Mouse (Mus musculus): ENCODE measurements at regions not wholly inside any gene's neighbourhood (a gene's known extent, or its start where the extent isn't known, plus 50 kb on each side); places are given as distances from the start of the nearest gene placed in this dataset.

DNA sequence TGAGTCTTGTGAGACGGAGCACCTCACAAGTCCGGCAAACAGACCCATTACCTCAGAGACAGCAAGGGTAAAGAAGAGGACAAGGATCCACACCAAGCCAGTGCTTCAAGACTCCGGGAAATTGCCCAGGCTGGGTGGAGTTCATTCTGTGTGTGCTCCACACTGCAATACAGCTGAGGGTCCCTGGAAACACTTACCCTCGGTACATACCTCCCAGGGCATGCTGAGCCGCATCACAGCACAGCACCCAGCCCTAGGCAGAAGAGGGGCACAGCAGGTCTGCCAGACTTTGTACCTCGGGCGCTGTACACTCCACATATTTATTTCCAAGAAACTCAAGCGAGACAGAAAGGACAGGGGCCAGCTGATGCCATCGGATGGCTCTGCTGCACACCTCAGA, 54.5 kb upstream of the Cmc1 start:
- no peak for DNase-seq

DNA sequence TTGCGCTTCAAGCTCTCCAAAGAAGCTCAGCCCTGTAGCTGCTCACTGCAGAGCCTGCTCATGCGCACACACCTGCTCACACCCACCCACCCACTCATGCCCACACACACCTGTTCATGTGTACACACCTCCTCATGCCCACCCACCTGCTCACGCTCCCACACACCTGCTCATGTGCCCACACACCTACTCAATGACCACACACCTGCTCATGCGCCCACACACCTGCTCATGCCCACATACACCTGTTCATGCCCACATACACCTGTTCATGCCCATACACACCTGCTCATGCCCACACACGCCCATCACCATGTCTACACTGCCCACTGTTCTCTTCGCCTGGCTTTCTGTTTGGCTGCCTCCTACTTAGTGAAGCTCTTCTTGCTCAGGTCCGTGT, 56.5 kb upstream of the Cmc1 start:
- no peak for DNase-seq

GRCm38 (mm10) chr9:118219696-118220095, 69.7 kb upstream of the Cmc1 start:
- DNase-seq: no peak

DNA sequence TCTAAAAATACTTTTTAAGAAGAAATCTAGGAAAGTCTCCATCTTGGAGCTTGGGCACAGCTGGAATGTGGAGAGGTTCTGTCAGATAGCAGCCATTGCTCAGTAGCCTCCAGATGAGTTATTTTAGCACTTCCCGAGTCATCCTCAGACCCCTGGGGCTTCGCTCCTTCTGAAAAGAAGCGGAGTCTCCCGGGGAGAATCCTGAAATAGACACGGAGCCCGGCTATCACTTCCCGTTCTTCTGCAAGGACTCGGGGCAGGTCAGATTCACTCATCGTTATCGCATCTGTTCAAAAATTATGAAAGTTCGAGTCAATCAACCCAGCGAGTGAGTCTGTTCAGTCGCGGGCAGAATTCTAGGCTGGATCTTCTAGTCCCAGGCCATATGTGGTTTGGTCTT, 71.2 kb upstream of the Cmc1 start:
- DNase-seq: no peak

- DNase-seq: peak; percentile 77
These were observed 77.6 kb upstream of the Cmc1 start for GRCm38 (mm10) chr9:118227401-118228061.

DNA sequence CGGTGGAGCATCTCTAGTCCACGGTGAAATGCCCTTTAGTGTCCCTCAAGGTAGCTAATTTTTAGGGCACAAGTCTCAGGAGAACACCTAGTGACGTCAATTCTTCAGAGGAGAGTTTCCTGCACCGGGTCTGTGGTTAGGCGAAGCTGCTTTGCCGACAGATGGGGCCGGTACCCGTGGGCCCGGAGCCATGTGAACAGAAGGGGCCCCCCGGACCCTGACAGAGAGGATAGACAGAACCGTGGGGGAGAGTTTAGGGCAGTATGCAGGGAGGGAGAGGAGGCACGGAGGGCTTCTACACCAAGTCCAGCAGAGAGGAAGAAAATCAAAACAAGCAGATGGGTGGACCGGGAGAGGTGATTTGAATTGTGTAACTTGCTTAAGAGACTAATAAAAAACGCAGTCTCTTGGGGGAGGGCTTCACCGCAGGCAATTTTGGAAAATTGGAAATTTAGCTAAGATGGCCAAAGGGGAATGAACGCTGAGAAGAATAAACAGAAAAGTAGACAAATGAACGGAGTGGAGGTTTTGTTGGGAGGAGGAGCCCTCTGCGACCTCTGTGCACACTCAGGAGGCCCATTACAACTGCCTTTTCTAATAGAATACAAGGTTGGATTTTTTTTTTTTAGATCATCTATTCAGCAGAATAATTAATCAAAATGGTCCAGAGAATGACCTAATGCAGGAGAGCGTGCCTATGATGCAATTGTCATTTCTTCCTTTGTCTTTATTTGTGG, 78.9 kb upstream of the Cmc1 start:
- DNase-seq: peak; percentile 94

GRCm38 (mm10) chr9:118240711-118241110, 90.7 kb upstream of the Cmc1 start:
- no peak for DNase-seq

- DNase-seq: no peak
These were observed 97.0 kb upstream of the Cmc1 start for GRCm38 (mm10) chr9:118246820-118247628.

GRCm38 (mm10) chr9:118253829-118254228, 103.9 kb upstream of the Cmc1 start:
- peak; percentile 77 for DNase-seq

DNA sequence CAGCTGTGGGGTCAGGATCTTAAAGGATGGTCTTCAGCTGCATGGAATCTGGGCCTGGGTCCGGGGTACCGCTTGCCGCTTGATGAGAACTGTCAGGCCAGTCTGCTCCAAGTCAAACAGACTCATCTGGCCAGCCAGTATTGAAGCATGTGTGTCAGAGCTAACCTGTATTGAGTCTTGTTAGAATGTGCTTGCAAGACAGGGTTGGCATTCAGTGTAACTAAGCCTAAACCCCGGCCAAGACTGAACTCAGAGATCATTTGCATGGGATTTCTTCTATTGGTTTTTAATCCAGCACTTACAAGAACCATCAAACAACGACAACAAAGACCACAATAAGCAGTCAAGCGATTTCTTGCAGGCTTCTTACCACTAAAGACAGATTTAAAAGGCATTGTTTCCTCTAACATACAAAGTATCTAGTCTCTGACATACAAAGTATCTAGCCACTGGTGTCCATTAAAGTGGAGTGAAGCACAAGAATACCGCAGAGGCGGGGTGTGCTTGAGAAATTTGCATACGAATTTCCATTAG, 105.3 kb upstream of the Cmc1 start:
- no peak for DNase-seq

DNA sequence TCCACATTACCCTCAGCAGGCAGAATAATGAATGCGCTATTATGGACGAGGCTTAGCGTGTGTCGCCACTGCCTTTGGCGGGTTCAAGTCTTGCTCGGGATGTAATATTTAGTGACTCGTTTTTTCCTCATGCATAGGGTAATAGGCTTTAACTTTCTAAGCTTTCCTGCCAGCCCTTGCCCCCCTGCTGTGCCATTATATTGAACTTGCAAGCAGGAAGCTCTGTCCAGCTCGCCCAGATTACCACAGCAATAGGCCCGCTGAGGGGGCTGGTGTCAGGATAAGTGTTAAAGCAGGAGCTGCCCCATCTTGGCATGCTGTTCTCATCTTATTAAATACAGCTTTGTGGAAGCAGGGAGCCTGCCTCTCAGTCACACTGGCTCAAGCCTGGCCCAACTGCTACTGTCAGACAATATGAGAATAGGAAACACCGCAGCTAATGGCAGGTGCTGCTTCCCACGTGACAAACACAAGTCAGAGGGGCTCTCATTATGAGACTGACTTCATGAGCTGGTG, 105.8 kb upstream of the Cmc1 start:
- DNase-seq: no peak

- no peak for DNase-seq
These were observed 116.3 kb upstream of the Cmc1 start for GRCm38 (mm10) chr9:118266298-118266697.

DNA sequence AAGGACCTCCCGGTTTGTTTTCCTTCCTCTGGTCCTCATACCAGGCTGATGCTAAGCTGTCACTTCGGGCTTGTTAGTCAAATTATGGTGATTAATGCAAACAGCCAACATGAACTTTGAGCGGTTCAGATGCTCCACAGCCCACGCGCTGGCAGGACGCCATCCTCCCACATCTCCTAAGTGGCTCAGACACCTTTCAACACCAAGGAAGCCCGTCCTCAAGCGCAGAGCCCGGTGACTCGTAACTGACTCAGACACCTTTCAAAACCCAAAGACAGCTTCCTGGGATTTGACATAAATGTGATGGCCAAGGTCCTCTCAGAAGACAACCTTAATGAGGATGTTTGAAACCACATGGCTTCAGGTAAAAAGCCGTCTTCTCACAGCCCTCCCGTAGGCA, 121.7 kb upstream of the Cmc1 start:
- DNase-seq: no peak

DNA sequence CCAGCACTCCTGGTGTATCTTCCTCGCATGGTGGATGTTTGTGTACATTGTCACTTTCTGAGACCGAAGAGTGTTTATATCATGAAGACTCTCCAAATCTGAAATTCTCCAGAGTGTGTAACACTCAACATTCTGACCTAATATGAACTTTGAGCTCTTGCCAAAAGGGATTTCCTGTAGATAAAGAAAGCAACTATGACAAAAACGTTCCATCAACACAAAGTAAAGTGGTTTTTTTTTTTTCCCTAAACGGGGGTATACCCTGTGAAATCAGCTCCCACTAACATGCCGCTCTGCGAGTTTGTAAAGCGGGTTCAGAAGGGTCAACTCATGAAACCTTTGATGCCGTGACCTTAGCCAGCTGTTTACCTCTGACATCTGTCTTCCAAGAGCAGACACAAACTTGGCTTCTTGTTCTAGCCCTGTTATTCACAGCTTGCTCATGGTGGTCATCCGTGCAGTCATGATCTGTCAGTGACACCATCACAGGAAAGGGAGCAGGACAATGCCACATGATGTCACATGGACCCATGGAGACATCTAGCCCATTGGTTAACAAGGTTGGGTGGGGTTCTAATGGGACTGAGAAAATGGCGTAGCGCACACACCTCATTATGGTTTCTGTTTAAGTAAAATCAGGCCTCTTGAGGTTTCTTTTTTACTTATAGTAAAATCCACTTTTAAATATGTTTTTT, 122.9 kb upstream of the Cmc1 start:
- no peak for DNase-seq

DNA sequence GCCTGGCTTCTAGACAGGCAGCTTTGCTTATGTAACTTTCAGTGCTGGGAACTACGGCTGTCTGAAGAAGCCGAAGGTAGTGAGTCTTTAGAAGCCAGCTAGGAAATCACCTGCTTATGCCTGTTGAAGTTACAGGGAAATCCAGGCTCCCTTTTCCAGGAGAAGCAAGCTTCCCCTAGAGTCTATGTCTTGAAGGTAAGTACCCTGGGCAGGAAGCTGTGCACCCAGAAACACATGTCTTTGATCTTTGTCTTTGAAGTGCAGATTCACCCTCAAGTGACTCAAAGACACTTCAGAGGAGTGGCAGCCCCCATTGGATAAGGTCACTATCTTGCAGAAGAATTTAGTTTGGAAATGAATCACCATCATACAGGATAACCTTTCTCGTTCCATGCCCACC, 135.5 kb upstream of the Cmc1 start:
- no peak for DNase-seq

- no peak for DNase-seq
These were observed 137.6 kb upstream of the Cmc1 start for GRCm38 (mm10) chr9:118287606-118288005.

DNA sequence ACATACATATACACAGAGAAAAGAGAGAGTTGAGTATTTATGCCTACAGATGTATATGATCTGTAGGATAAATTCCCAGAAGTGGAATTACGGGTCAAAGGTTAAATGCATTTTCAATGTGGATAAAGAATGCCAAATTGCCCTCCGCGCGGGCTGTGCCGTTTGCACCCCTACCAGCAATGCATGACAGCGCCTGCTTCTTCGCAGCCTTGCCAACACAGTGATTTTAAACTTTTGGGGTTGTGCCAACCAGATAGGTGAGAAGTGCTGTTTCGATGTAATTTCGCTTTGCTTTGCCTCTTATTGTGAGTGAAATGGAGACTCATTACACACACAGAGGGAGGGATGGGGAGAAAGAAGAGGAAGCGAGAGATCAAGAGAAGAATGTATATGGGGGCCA, 142.9 kb upstream of the Cmc1 start:
- DNase-seq: peak; percentile 20

GRCm38 (mm10) chr9:118294011-118294410, 144.0 kb upstream of the Cmc1 start:
- DNase-seq: peak; percentile 84

- no peak for DNase-seq
These were observed 152.9 kb upstream of the Cmc1 start for GRCm38 (mm10) chr9:118302785-118303384.

- no peak for DNase-seq
These were observed 159.5 kb upstream of the Eomes start for GRCm38 (mm10) chr9:118318357-118319140.

DNA sequence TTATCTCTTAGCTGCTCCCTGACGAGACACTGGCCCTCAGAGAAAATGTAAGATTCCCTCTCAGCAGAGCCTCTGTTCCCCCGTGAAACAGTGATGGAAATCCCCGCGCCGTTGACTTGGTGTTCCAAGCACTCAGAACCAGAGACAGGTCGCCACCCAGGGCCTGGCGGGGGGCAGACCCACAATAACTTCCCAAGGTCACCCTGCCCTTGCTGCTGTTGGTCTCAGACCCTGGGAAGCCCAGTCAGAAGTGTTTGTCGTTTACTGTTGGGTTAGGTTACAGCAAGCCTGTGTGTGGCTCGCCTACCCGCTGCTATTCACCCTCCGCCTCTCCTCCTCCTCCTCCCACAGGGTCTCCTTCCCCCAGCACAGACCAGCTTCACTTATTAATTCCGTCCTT, 154.2 kb upstream of the Eomes start:
- no peak for DNase-seq
